Mouse (Mus musculus) forebrain, embryonic 11.5 days (tissue): ENCODE measurements at regions not wholly inside any gene's neighbourhood (a gene's known extent, or its start where the extent isn't known, plus 50 kb on each side); places are given as distances from the start of the nearest gene placed in this dataset.

Experiments
- ATAC-seq: fragments of 200-750 bp; cut with Nextera tagmentation; replicated peaks from 2 replicates; pipeline ENCODE4 v1.8.0; 2017; ENCODE audit warnings: moderate TSS enrichment; ENCODE audit not compliant: low FRiP score
- DNase-seq: peaks from one replicate; pipeline ENCODE4 v3.0.0-alpha.2; 2017; ENCODE audit warnings: low spot score
- H3K27ac ChIP-seq: fragments of 300-500 bp; sonication (generic); 2 replicates; pipeline ENCODE4 v1.5.1; 2014; ENCODE audit warnings: low read depth, low read length
- H3K27me3 ChIP-seq: fragments of 300-500 bp; sonication (generic); 2 replicates; pipeline ENCODE4 v1.6.1; 2014; ENCODE audit warnings: mild to moderate bottlenecking, low read length, mixed read lengths; ENCODE audit not compliant: control insufficient read depth, insufficient read depth
- H3K36me3 ChIP-seq: fragments of 300-500 bp; sonication (generic); 2 replicates; pipeline ENCODE4 v1.6.1; 2014; ENCODE audit warnings: mild to moderate bottlenecking, low read length, moderate library complexity, mixed read lengths; ENCODE audit not compliant: control insufficient read depth, insufficient read depth
- H3K4me1 ChIP-seq: fragments of 300-500 bp; sonication (generic); replicated peaks from 2 replicates; pipeline ENCODE4 v1.6.1; 2014; ENCODE audit warnings: low read length, mixed read lengths; ENCODE audit not compliant: control insufficient read depth, insufficient read depth
- H3K4me2 ChIP-seq: fragments of 300-500 bp; sonication (generic); 2 replicates; pipeline ENCODE4 v1.6.1; 2014; ENCODE audit warnings: low read depth, mild to moderate bottlenecking, low read length, moderate library complexity, mixed read lengths; ENCODE audit not compliant: severe bottlenecking
- H3K4me3 ChIP-seq: fragments of 300-500 bp; sonication (generic); 2 replicates; pipeline ENCODE4 v1.5.1; 2014; ENCODE audit warnings: low read depth, low read length
- H3K9ac ChIP-seq: fragments of 300-500 bp; sonication (generic); 2 replicates; pipeline ENCODE4 v1.6.1; 2014; ENCODE audit warnings: low read length
- H3K9me3 ChIP-seq: fragments of 300-500 bp; sonication (generic); 2 replicates; pipeline ENCODE4 v1.6.1; 2016; ENCODE audit warnings: low read length, mixed read lengths; ENCODE audit not compliant: control insufficient read depth
- WGBS: fragments of 180-500 bp; shearing (Covaris S2); extraction: QIAGEN DNeasy Blood & Tissue Kit; methylation state at CpG from one replicate; pipeline ENCODE4 v1.1.7; 2014; 5-methylcytosine and 5-hydroxymethylcytosine counted together

- peak; percentile 26 for DNase-seq
- H3K4me1 ChIP-seq, result peaks cover 23% of the 10 kb centered on the region
- H3K4me2 ChIP-seq, result no peak overlapping the region
- H3K4me3 ChIP-seq, result no peak overlapping the region
- WGBS, result 93% methylated on average over 11 of the region's 11 CpGs
- no peak overlapping the region for H3K9ac ChIP-seq
- H3K27ac ChIP-seq, result no peak overlapping the region
- no peak for ATAC-seq
- no peaks in the 10 kb centered on the region for H3K36me3 ChIP-seq
- no peaks in the 10 kb centered on the region for H3K27me3 ChIP-seq
- H3K9me3 ChIP-seq, result no peaks in the 10 kb centered on the region
Observed at GRCm38 (mm10) chr11:112874239-112874638, 92.2 kb downstream of the Sox9 start.

GRCm38 (mm10) chr11:112876226-112876625 lies 94.2 kb downstream of the Sox9 start:
- H3K27ac ChIP-seq, result no peak overlapping the region
- no peak overlapping the region for H3K4me3 ChIP-seq
- ATAC-seq (peak; percentile 66), DNase-seq (peak; percentile 46)
- H3K9ac ChIP-seq, result no peak overlapping the region
- no peaks in the 10 kb centered on the region for H3K27me3 ChIP-seq
- no peaks in the 10 kb centered on the region for H3K9me3 ChIP-seq
- H3K36me3 ChIP-seq, result no peaks in the 10 kb centered on the region
- no peak overlapping the region for H3K4me2 ChIP-seq
- 44% methylated on average over 8 of the region's 8 CpGs for WGBS
- peaks cover 11% of the 10 kb centered on the region for H3K4me1 ChIP-seq

GRCm38 (mm10) chr11:112878436-112878835 lies 96.4 kb downstream of the Sox9 start:
- no peaks in the 10 kb centered on the region; the same call in 1 of the 2 replicates for H3K4me1 ChIP-seq
- no peak overlapping the region for H3K4me2 ChIP-seq
- H3K27ac ChIP-seq, result no peak overlapping the region
- ATAC-seq, result no peak
- DNase-seq, result no peak
- no peak overlapping the region for H3K4me3 ChIP-seq
- H3K9ac ChIP-seq, result no peak overlapping the region
- no peaks in the 10 kb centered on the region for H3K9me3 ChIP-seq
- H3K36me3 ChIP-seq, result no peaks in the 10 kb centered on the region
- H3K27me3 ChIP-seq, result no peaks in the 10 kb centered on the region

- WGBS, result 89% methylated on average over 3 of the region's 3 CpGs
- Histone ChIP-seq H3K4me3 (no peak overlapping the region), H3K36me3 (no peaks in the 10 kb centered on the region), H3K9ac (no peak overlapping the region), H3K27ac (no peak overlapping the region), H3K4me1 (no peaks in the 10 kb centered on the region; the same call in 1 of the 2 replicates), H3K4me2 (no peak overlapping the region), H3K9me3 (no peaks in the 10 kb centered on the region), H3K27me3 (no peaks in the 10 kb centered on the region)
- DNase-seq, result no peak
- no peak for ATAC-seq
Observed at GRCm38 (mm10) chr11:112880736-112881135, 98.7 kb downstream of the Sox9 start.

GRCm38 (mm10) chr11:112885336-112885940 lies 103.4 kb downstream of the Sox9 start:
- Histone ChIP-seq H3K4me2 (no peak overlapping the region), H3K9ac (no peak overlapping the region), H3K4me1 (no peaks in the 10 kb centered on the region), H3K4me3 (no peak overlapping the region), H3K9me3 (no peaks in the 10 kb centered on the region), H3K27ac (no peak overlapping the region), H3K36me3 (no peaks in the 10 kb centered on the region), H3K27me3 (no peaks in the 10 kb centered on the region)
- 82% methylated on average over 9 of the region's 9 CpGs for WGBS
- ATAC-seq, result no peak
- no peak for DNase-seq

- Histone ChIP-seq H3K36me3 (no peaks in the 10 kb centered on the region), H3K27ac (no peak overlapping the region), H3K27me3 (no peaks in the 10 kb centered on the region), H3K4me2 (no peak overlapping the region), H3K4me1 (no peaks in the 10 kb centered on the region), H3K9ac (no peak overlapping the region), H3K4me3 (no peak overlapping the region), H3K9me3 (no peaks in the 10 kb centered on the region)
- ATAC-seq, result no peak
- WGBS, result 90% methylated on average over 16 of the region's 16 CpGs
- DNase-seq, result no peak
Observed at GRCm38 (mm10) chr11:112886139-112886538, 104.1 kb downstream of the Sox9 start.

GRCm38 (mm10) chr11:112889760-112890159 lies 107.7 kb downstream of the Sox9 start:
- H3K9me3 ChIP-seq, result no peaks in the 10 kb centered on the region
- H3K27ac ChIP-seq, result no peak overlapping the region
- DNase-seq (no peak), ATAC-seq (no peak)
- H3K4me3 ChIP-seq, result no peak overlapping the region
- H3K36me3 ChIP-seq, result no peaks in the 10 kb centered on the region
- no peaks in the 10 kb centered on the region for H3K27me3 ChIP-seq
- H3K4me1 ChIP-seq, result no peaks in the 10 kb centered on the region
- no peak overlapping the region for H3K4me2 ChIP-seq
- 92% methylated on average over 6 of the region's 6 CpGs for WGBS
- no peak overlapping the region for H3K9ac ChIP-seq

- DNase-seq (no peak), ATAC-seq (no peak)
- Histone ChIP-seq H3K27me3 (no peaks in the 10 kb centered on the region), H3K4me3 (no peak overlapping the region), H3K27ac (no peak overlapping the region), H3K36me3 (no peaks in the 10 kb centered on the region), H3K9me3 (no peaks in the 10 kb centered on the region), H3K9ac (no peak overlapping the region), H3K4me2 (no peak overlapping the region), H3K4me1 (no peaks in the 10 kb centered on the region)
- 91% methylated on average over 2 of the region's 2 CpGs for WGBS
Observed at GRCm38 (mm10) chr11:112897597-112897996, 115.6 kb downstream of the Sox9 start.

GRCm38 (mm10) chr11:112902618-112903017 lies 120.6 kb downstream of the Sox9 start:
- Histone ChIP-seq H3K9me3 (no peaks in the 10 kb centered on the region), H3K27me3 (no peaks in the 10 kb centered on the region), H3K9ac (no peak overlapping the region), H3K4me3 (no peak overlapping the region), H3K4me2 (no peak overlapping the region), H3K4me1 (no peaks in the 10 kb centered on the region), H3K27ac (no peak overlapping the region), H3K36me3 (no peaks in the 10 kb centered on the region)
- ATAC-seq (no peak), DNase-seq (no peak)
- 90% methylated on average over 3 of the region's 3 CpGs for WGBS
